Mouse (Mus musculus) hindbrain, embryonic 11.5 days (tissue): ENCODE data around the gene Tas2r135. TPM values are rescaled to one million over a fixed set of nuclear protein-coding genes. Genes with fewer than 3 reads are reported as not detected.

Experiments
- ATAC-seq: fragments of 200-750 bp; cut with Nextera tagmentation; 2 replicates; pipeline ENCODE4 v1.8.0; 2017; ENCODE audit warnings: mild to moderate bottlenecking, moderate TSS enrichment, moderate library complexity; ENCODE audit not compliant: low FRiP score
- DNase-seq: peaks from one replicate; pipeline ENCODE4 v3.0.0-alpha.2; 2015; ENCODE audit warnings: low spot score
- H3K27ac ChIP-seq: fragments of 300-500 bp; sonication (generic); 2 replicates; pipeline ENCODE4 v1.5.1; 2014; ENCODE audit warnings: mild to moderate bottlenecking, low read depth, low read length
- H3K27me3 ChIP-seq: fragments of 300-500 bp; sonication (generic); 2 replicates; pipeline ENCODE4 v1.6.1; 2014; ENCODE audit warnings: mild to moderate bottlenecking, low read length, moderate library complexity, mixed read lengths; ENCODE audit not compliant: control insufficient read depth, insufficient read depth
- H3K36me3 ChIP-seq: fragments of 300-500 bp; sonication (generic); 2 replicates; pipeline ENCODE4 v1.6.1; 2014; ENCODE audit warnings: mild to moderate bottlenecking, low read length, moderate library complexity, mixed read lengths; ENCODE audit not compliant: control insufficient read depth, insufficient read depth
- H3K4me1 ChIP-seq: fragments of 300-500 bp; sonication (generic); replicated peaks from 2 replicates; pipeline ENCODE4 v1.6.1; 2014; ENCODE audit warnings: low read length, mixed read lengths; ENCODE audit not compliant: control insufficient read depth, insufficient read depth
- H3K4me2 ChIP-seq: fragments of 300-500 bp; sonication (generic); replicated peaks from 2 replicates; pipeline ENCODE4 v1.6.1; 2014; ENCODE audit warnings: mild to moderate bottlenecking, low read depth, low read length
- H3K4me3 ChIP-seq: fragments of 300-500 bp; sonication (generic); 2 replicates; pipeline ENCODE4 v1.5.1; 2014; ENCODE audit warnings: low read depth, low read length
- H3K9ac ChIP-seq: fragments of 300-500 bp; sonication (generic); 2 replicates; pipeline ENCODE4 v1.6.1; 2014; ENCODE audit warnings: low read depth, low read length
- H3K9me3 ChIP-seq: fragments of 300-500 bp; sonication (generic); 2 replicates; pipeline ENCODE4 v1.6.1; 2016; ENCODE audit warnings: low read length; ENCODE audit not compliant: control insufficient read depth
- WGBS: fragments of 180-500 bp; shearing (Covaris S2); extraction: QIAGEN DNeasy Blood & Tissue Kit; methylation state at CpG from one replicate; pipeline ENCODE4 v1.1.7; 2014; 5-methylcytosine and 5-hydroxymethylcytosine counted together
- polyA plus RNA-seq: library from polyadenylated mRNA; unstranded; fragments of >200 nt; fragmentation: Nextera tagmentation; extraction: Ambion mirVana; gene quantifications from 2 replicates; pipeline ENCODE4 v1.2.1, GENCODE M21; 2014

Gene Tas2r135
- polyA plus RNA-seq, 1 experiment from 2014 or later: 0.15 TPM

DNA sequence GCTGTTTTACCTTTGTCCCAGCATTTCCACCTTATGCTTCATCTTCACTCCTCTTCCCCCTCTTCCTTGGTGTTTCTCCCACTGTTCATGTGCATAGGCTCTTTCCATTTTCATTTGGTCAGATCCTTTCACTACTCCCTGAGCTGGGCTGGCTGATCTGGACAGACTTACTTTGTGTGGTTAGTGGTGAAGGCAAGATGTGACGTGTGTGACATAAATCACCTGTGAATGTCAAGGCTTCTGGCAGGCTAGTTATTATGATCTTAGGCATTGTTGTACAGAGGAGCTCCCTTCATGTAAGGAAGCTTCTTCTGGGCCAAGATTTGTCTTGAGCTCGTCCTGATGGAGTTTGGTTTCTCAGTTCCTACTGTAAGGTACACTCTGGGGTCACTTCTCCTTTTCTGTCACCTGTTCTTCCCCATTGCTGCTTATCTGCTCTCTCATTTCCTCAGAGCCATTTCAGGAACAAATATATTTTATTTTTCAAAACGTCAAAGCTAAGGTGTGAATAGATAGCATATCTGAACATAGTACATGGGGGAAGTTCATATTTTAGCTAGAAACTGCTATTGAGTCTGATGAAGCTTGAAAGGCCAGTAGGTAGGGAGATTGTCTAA lies 8.1 kb upstream of the Tas2r135 start:
- 74% methylated on average over 3 of the region's 3 CpGs for WGBS
- no peak for ATAC-seq
- no peak overlapping the region for H3K27ac ChIP-seq
- no peak overlapping the region for H3K9ac ChIP-seq
- H3K4me3 ChIP-seq: no peak overlapping the region
- H3K4me2 ChIP-seq: no peak overlapping the region
- no peaks in the 10 kb centered on the region for H3K4me1 ChIP-seq
- DNase-seq: no peak
- no peaks in the 10 kb centered on the region for H3K27me3 ChIP-seq
- no peaks in the 10 kb centered on the region for H3K9me3 ChIP-seq
- H3K36me3 ChIP-seq: no peaks in the 10 kb centered on the region

DNA sequence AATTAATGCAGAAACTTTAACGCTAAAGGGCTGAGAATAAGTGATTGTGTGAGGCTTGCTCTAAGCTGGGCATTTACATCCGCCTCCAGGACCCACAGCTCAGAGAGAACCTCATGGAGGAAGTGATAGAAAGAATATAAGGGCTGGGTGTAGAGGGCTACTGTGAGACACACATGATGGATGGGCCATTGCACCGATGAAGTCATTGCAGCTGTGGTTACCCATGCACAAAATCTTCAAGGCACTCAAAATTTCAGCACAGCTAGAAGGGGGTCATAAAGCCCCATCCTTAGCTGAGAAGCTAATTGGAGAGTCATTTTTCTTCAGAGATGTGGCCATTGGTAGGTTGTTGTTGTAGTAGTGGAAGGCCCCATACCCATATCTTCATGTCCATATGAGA lies 6.9 kb upstream of the Tas2r135 start:
- 87% methylated on average over 3 of the region's 3 CpGs for WGBS
- no peaks in the 10 kb centered on the region for H3K36me3 ChIP-seq
- DNase-seq (no peak), ATAC-seq (no peak)
- no peak overlapping the region for H3K27ac ChIP-seq
- no peak overlapping the region for H3K9ac ChIP-seq
- H3K4me1 ChIP-seq: no peaks in the 10 kb centered on the region
- no peak overlapping the region for H3K4me3 ChIP-seq
- H3K9me3 ChIP-seq: no peaks in the 10 kb centered on the region
- H3K27me3 ChIP-seq: no peaks in the 10 kb centered on the region
- H3K4me2 ChIP-seq: no peak overlapping the region

DNA sequence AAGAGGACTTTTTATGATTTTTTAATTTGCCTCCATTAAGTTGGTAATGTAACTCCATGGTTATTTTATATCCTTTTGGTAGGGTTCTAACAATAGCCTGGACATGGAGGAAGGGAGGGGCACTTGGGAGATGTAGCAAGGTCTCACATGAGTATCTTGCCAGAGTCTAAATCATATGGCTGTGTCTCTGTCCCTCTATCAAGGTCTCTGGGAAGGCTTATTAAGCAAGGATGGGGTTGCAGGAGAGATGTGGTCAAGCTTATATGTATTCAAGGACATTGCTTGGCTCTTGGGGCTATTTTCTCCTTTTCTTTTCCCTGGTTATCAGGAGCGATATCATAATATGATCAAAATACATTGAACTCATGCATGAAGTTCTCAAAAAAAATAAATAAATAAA lies 6.2 kb upstream of the Tas2r135 start:
- Histone ChIP-seq H3K36me3 (no peaks in the 10 kb centered on the region), H3K4me2 (no peak overlapping the region), H3K9ac (no peak overlapping the region), H3K4me3 (no peak overlapping the region), H3K4me1 (no peaks in the 10 kb centered on the region), H3K27ac (no peak overlapping the region), H3K27me3 (no peaks in the 10 kb centered on the region), H3K9me3 (no peaks in the 10 kb centered on the region)
- DNase-seq (no peak), ATAC-seq (no peak)
- 88% methylated on average over 1 of the region's 1 CpGs for WGBS

DNA sequence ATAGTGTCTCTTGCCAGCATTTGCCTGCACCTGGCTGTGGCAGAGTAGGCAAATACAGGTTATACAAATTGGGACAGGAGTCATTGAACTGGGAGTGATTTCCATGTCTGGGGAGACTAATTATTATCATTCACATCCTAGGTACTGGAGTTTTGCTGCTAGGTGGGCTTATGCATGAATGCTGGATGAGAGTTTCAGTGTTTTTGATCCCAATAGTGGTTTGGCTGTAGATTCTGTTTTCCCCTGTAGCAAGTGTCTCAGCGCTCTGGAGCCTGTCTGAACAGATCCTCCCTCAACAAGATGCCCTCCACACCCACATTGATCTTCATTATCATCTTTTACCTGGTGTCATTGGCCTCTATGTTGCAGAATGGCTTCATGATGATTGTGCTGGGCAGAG lies 5.3 kb upstream of the Tas2r135 start, which contains the start of gene Tas2r143:
Tas2r143 (plus strand) TSS at position 301 of the 400 bp plus-strand sequence.
- no peaks in the 10 kb centered on the region for H3K27me3 ChIP-seq
- no peaks in the 10 kb centered on the region for H3K9me3 ChIP-seq
- DNase-seq (no peak), ATAC-seq (no peak)
- no peak within 1 kb of the TSS for H3K4me2 ChIP-seq
- H3K27ac ChIP-seq: no peak within 1 kb of the TSS
- no peaks in the 10 kb centered on the region for H3K4me1 ChIP-seq
- H3K9ac ChIP-seq: no peak within 1 kb of the TSS
- 85% methylated on average over 1 of the region's 1 CpGs for WGBS
- H3K4me3 ChIP-seq: no peak within 1 kb of the TSS
- no peaks in the 10 kb centered on the region for H3K36me3 ChIP-seq

DNA sequence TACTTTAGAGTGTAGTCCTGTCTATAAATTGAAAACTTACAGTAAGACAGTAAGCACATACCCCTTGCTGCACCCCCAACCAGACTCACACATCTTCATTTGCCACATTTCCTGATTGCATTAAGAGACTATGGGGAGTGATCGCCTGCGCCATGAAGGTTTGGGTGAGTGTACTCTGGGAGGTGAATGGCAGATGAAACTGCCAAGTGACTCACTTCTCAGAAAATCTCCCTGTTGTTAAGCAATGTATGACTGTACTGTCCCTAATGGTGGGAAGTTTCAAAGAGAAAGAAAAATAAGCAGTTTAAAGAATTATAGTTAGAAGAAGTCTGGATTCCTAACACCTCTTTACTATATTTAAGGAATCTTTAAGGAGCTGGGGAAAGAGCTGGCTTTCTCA lies 14.2 kb downstream of the Tas2r135 start:
- H3K36me3 ChIP-seq: no peaks in the 10 kb centered on the region
- no peak overlapping the region for H3K4me3 ChIP-seq
- H3K27me3 ChIP-seq: no peaks in the 10 kb centered on the region
- 87% methylated on average over 2 of the region's 2 CpGs for WGBS
- H3K4me1 ChIP-seq: no peaks in the 10 kb centered on the region
- H3K9me3 ChIP-seq: no peaks in the 10 kb centered on the region
- H3K9ac ChIP-seq: no peak overlapping the region
- ATAC-seq: no peak
- no peak for DNase-seq
- no peak overlapping the region for H3K4me2 ChIP-seq
- no peak overlapping the region for H3K27ac ChIP-seq

DNA sequence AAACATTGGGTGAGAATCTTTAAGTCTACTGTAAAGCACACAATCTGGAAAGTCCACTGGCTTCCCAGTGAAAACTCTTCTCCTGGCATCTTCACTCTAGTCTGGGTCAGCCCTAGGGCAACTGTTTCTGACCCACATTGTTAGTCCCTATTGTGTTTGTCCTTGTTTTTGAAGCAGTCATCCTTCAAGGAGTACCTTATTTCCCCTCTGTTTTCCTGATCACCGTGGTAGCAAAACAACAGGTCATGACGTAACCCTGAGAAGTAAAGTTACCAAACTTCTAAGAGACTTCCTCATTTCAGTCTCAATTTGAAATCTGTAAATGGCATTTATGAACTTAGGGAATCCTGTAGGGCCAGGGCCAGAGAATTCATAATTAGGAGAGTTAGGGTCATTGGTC lies 16.2 kb downstream of the Tas2r135 start:
- Histone ChIP-seq H3K36me3 (no peaks in the 10 kb centered on the region), H3K4me1 (no peaks in the 10 kb centered on the region), H3K27ac (no peak overlapping the region), H3K4me3 (no peak overlapping the region), H3K9ac (no peak overlapping the region), H3K4me2 (no peak overlapping the region), H3K9me3 (no peaks in the 10 kb centered on the region), H3K27me3 (no peaks in the 10 kb centered on the region)
- 66% methylated on average over 2 of the region's 2 CpGs for WGBS
- ATAC-seq (no peak), DNase-seq (no peak)

DNA sequence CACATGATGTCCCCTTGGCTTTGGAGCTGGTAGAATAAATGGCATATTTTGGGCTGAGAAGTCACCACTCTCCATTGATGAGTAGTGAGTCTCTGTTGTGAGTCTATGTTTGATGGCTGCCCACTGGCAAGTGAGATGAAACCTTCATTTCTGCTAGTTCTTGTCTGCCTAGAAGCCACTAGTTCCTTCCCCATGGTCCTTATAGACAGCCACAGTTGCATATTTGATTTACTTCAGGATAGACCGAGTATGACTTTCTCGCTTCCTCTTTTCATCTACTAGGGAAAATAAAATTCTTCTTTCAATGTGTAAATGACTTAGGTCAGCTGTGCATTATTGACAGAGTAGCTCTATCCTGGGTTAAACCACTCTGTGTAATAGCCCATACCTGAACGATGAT lies 19.2 kb downstream of the Tas2r135 start:
- 97% methylated on average over 3 of the region's 3 CpGs for WGBS
- Histone ChIP-seq H3K9ac (no peak overlapping the region), H3K4me1 (no peaks in the 10 kb centered on the region), H3K36me3 (no peaks in the 10 kb centered on the region), H3K27ac (no peak overlapping the region), H3K9me3 (no peaks in the 10 kb centered on the region), H3K4me3 (no peak overlapping the region), H3K27me3 (no peaks in the 10 kb centered on the region), H3K4me2 (no peak overlapping the region)
- DNase-seq (no peak), ATAC-seq (no peak)

DNA sequence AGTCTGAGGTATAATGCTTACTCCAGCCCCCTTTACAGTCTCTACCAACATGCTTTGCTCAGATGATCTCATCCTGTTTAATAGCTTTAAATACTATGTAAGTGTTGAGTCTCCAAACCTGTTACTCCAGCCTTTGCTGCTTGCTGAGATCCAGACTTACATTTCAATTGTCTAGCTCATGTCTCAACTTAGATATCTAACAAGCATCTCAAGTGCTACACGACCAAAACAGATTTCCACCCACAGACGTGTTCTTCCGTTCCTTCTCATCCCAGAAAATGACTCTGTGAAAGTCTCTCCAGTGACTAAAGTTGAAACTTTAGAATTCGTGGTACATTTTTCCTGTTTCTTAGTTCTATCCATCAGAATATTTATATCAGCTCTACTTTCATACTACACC lies 21.1 kb downstream of the Tas2r135 start:
- Histone ChIP-seq H3K9me3 (no peaks in the 10 kb centered on the region), H3K4me2 (no peak overlapping the region), H3K27me3 (no peaks in the 10 kb centered on the region), H3K9ac (no peak overlapping the region), H3K36me3 (no peaks in the 10 kb centered on the region), H3K27ac (no peak overlapping the region), H3K4me3 (no peak overlapping the region), H3K4me1 (no peaks in the 10 kb centered on the region)
- DNase-seq (no peak), ATAC-seq (no peak)
- 85% methylated on average over 4 of the region's 4 CpGs for WGBS

DNA sequence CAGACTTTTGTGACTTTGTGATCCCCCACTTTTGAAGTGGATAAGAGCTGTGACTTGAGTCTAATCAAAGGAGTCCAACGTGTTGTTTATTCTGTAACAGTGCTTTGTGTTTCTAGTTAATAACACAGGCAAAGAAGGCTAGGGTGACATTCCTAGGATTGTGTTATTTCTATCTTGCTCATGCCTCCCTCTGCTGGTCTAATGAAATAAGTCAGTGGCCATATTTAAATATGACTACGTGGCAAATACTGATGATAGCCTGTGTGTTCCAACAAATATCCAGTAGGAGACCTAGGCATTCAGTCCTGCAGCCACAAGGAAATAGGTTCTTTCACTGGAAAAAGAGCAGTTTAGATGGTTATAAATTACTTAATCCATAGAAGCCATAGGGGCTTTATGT lies 28.3 kb downstream of the Tas2r135 start:
- ATAC-seq (no peak), DNase-seq (no peak)
- H3K4me3 ChIP-seq: no peak overlapping the region
- no peaks in the 10 kb centered on the region for H3K4me1 ChIP-seq
- WGBS: 77% methylated on average over 2 of the region's 2 CpGs
- no peaks in the 10 kb centered on the region for H3K9me3 ChIP-seq
- H3K9ac ChIP-seq: no peak overlapping the region
- H3K27me3 ChIP-seq: no peaks in the 10 kb centered on the region
- no peak overlapping the region for H3K27ac ChIP-seq
- no peak overlapping the region for H3K4me2 ChIP-seq
- no peaks in the 10 kb centered on the region for H3K36me3 ChIP-seq
